ENCODE assay signal across 8 mouse cellular contexts in genomic region chrX:12076763-12077600, GRCm38 (mm10).
DNase-seq lines count a peak whose midpoint lies in the region; ATAC-seq and TF ChIP-seq lines count a peak whose summit lies in the region.

No protein-coding gene starts in this region.

- no peaks in the 10 kb centered on the region for H3K36me3 ChIP-seq in intestine, embryonic 14.5 days (ENCODE audit: control insufficient read depth, insufficient read depth, low read length)
- no peaks in the 10 kb centered on the region for H3K36me3 ChIP-seq in limb, embryonic 14.5 days (ENCODE audit: control insufficient read depth, insufficient read depth, low read length)
- no peaks in the 10 kb centered on the region for H3K36me3 ChIP-seq in midbrain, embryonic 12.5 days

- peak overlapping the region; percentile 43 for H3K9ac ChIP-seq in intestine, embryonic 14.5 days (ENCODE audit: low read length)
- peak overlapping the region; percentile 68 for H3K9ac ChIP-seq in limb, embryonic 14.5 days (ENCODE audit: low read depth, low read length, severe bottlenecking)
- peak overlapping the region; percentile 86 for H3K9ac ChIP-seq in midbrain, embryonic 12.5 days (replicated peaks)

- H3K9me3 ChIP-seq in intestine, embryonic 14.5 days (ENCODE audit: control insufficient read depth, low read length) = no peaks in the 10 kb centered on the region
- no peaks in the 10 kb centered on the region for H3K9me3 ChIP-seq in limb, embryonic 14.5 days (ENCODE audit: control insufficient read depth, low read length)
- no peaks in the 10 kb centered on the region for H3K9me3 ChIP-seq in midbrain, embryonic 12.5 days

- DNase-seq in ovary, postnatal 36 days (ENCODE audit: low spot score) = peak; percentile 62
- DNase-seq in ovary, postnatal 14 days (ENCODE audit: low spot score) = no peak
- DNase-seq in gastrocnemius, postnatal 4 days (ENCODE audit: low spot score in 2 of 2) = peak; percentile 24 to 52
- DNase-seq in intestine, embryonic 14.5 days (ENCODE audit: low spot score) = peak; percentile 72
- DNase-seq in limb, embryonic 14.5 days (ENCODE audit: low spot score) = no peak
- peak; percentile 55 to 62 for DNase-seq in spleen, postnatal 36 days (ENCODE audit: low spot score in 2 of 2)

- peak overlapping the region; percentile 63 for H3K4me2 ChIP-seq in intestine, embryonic 14.5 days (ENCODE audit: low read length)
- H3K4me2 ChIP-seq in limb, embryonic 14.5 days (replicated peaks; ENCODE audit: low read depth, low read length, severe bottlenecking) = peak overlapping the region; percentile 80
- peak overlapping the region; percentile 61 for H3K4me2 ChIP-seq in midbrain, embryonic 12.5 days (replicated peaks)

- no peak for TF ChIP-seq CTCF in cortical plate, adult 2 months (IDR thresholded peaks at IDR 0.05; ENCODE audit: extremely low read depth, insufficient read depth, low read length)

- peak overlapping the region; percentile 58 for H3K4me3 ChIP-seq in cortical plate, adult 2 months (ENCODE audit: insufficient read depth, low read length)
- H3K4me3 ChIP-seq in intestine, embryonic 14.5 days (ENCODE audit: low read depth, low read length) = peak overlapping the region; percentile 64
- H3K4me3 ChIP-seq in limb, embryonic 14.5 days (replicated peaks; ENCODE audit: low read length) = peak overlapping the region; percentile 59
- peak overlapping the region; percentile 67 for H3K4me3 ChIP-seq in midbrain, embryonic 12.5 days

- 0 out of 2 replicates have a peak overlapping the region, but pooled peaks have one; percentile 42 for H3K27ac ChIP-seq in cortical plate, adult 2 months (ENCODE audit: insufficient read depth, low read length)
- no peak overlapping the region for H3K27ac ChIP-seq in intestine, embryonic 14.5 days (ENCODE audit: low read depth)
- H3K27ac ChIP-seq in limb, embryonic 14.5 days (replicated peaks; ENCODE audit: low read depth, low read length) = no peak overlapping the region
- H3K27ac ChIP-seq in midbrain, embryonic 12.5 days (replicated peaks) = peak overlapping the region; percentile 95

- no peaks in the 10 kb centered on the region for H3K4me1 ChIP-seq in cortical plate, adult 2 months (ENCODE audit: control insufficient read depth, insufficient read depth, low read length)
- peaks cover 11% of the 10 kb centered on the region for H3K4me1 ChIP-seq in intestine, embryonic 14.5 days (replicated peaks; ENCODE audit: control insufficient read depth, insufficient read depth, low read length)
- H3K4me1 ChIP-seq in limb, embryonic 14.5 days (ENCODE audit: control insufficient read depth, insufficient read depth, low read length) = peaks cover 17% of the 10 kb centered on the region
- H3K4me1 ChIP-seq in midbrain, embryonic 12.5 days = peaks cover 47% of the 10 kb centered on the region

- H3K27me3 ChIP-seq in intestine, embryonic 14.5 days (replicated peaks; ENCODE audit: control insufficient read depth, insufficient read depth, low read length) = peaks cover 39% of the 10 kb centered on the region
- H3K27me3 ChIP-seq in limb, embryonic 14.5 days (ENCODE audit: control insufficient read depth, insufficient read depth, low read length) = peaks cover 32% of the 10 kb centered on the region
- peaks cover 95% of the 10 kb centered on the region for H3K27me3 ChIP-seq in midbrain, embryonic 12.5 days

- peak; percentile 38; the same call in 1 of the 2 replicates for TF ChIP-seq POLR2A in cortical plate, adult 2 months (IDR thresholded peaks at IDR 0.05; ENCODE audit: extremely low read depth, insufficient read depth, low read length)
- no peak for TF ChIP-seq POLR2A in limb, embryonic 14.5 days (IDR thresholded peaks at IDR 0.05; ENCODE audit: borderline replicate concordance, extremely low read depth, insufficient read depth, insufficient read length)

- WGBS in intestine, embryonic 14.5 days = under 1% methylated on average over 42 of the region's 58 CpGs
- WGBS in limb, embryonic 14.5 days = 2% methylated on average over 40 of the region's 58 CpGs
- WGBS in midbrain, embryonic 12.5 days = 2% methylated on average over 57 of the region's 58 CpGs

- ATAC-seq in intestine, embryonic 14.5 days (replicated peaks; ENCODE audit: low FRiP score, low TSS enrichment, low read depth) = 0 out of 2 replicates have a peak, but pooled peaks have one; percentile 5
- 0 out of 2 replicates have a peak, but pooled peaks have one; percentile 10 for ATAC-seq in limb, embryonic 14.5 days (ENCODE audit: low FRiP score, low read depth)
- ATAC-seq in midbrain, embryonic 12.5 days (ENCODE audit: low FRiP score, low read depth) = peak; percentile 52

Comparison
In these comparisons a context has a peak if more than half of its experiments do, and no peak if none do; other contexts are left out.
1. DNase-seq: peak in ovary, postnatal 36 days (single experiment), gastrocnemius, postnatal 4 days (2 of 2), intestine, embryonic 14.5 days (single experiment) and spleen, postnatal 36 days (2 of 2); none in ovary, postnatal 14 days (single experiment) and limb, embryonic 14.5 days (single experiment).
2. H3K27ac ChIP-seq: peak in cortical plate, adult 2 months (single experiment) and midbrain, embryonic 12.5 days (single experiment); none in intestine, embryonic 14.5 days (single experiment) and limb, embryonic 14.5 days (single experiment).
3. Peak in every context shown above with its lines, with median percentiles within 50 percentile points of each other: H3K4me3 ChIP-seq, ATAC-seq, H3K4me2 ChIP-seq and H3K9ac ChIP-seq.